Mouse (Mus musculus): ENCODE measurements around the gene Ppp1r9a. TPM values are rescaled to one million over a fixed set of nuclear protein-coding genes. Genes with fewer than 3 reads are reported as not detected.

Ppp1r9a gene
- polyA plus RNA-seq, 1 experiment from 2014 or later = 37.4 TPM

- no peaks in the 10 kb centered on the region for H3K9me3 ChIP-seq (replicated peaks; ENCODE audit: control insufficient read depth, low read length, poor library complexity, severe bottlenecking)
- no peaks in the 10 kb centered on the region for H3K27me3 ChIP-seq (ENCODE audit: control insufficient read depth, insufficient read depth, low read depth, low read length)
- no peak overlapping the region for H3K4me2 ChIP-seq (ENCODE audit: low read length)
- H3K9ac ChIP-seq (ENCODE audit: low read depth, low read length) = no peak overlapping the region
- H3K4me3 ChIP-seq (ENCODE audit: low read depth, low read length) = no peak overlapping the region
- no peak for ATAC-seq
- WGBS = 77% methylated on average over 9 of the region's 9 CpGs
- H3K36me3 ChIP-seq (ENCODE audit: control insufficient read depth, insufficient read depth, low read length) = peaks cover 11% of the 10 kb centered on the region; the same call in 1 of the 2 replicates
- no peak overlapping the region for H3K27ac ChIP-seq (ENCODE audit: low read length)
- H3K4me1 ChIP-seq (ENCODE audit: control insufficient read depth, insufficient read depth, low read length) = no peaks in the 10 kb centered on the region
Measured at GRCm38 (mm10) chr6:5164855-5165254, 262.1 kb downstream of the Ppp1r9a start.

- H3K27me3 ChIP-seq (ENCODE audit: control insufficient read depth, insufficient read depth, low read depth, low read length) = no peaks in the 10 kb centered on the region
- ATAC-seq = no peak
- H3K4me2 ChIP-seq (ENCODE audit: low read length) = peak overlapping the region; percentile 19
- no peak overlapping the region for H3K4me3 ChIP-seq (ENCODE audit: low read depth, low read length)
- 26% methylated on average over 14 of the region's 14 CpGs for WGBS
- H3K9me3 ChIP-seq (replicated peaks; ENCODE audit: control insufficient read depth, low read length, poor library complexity, severe bottlenecking) = no peaks in the 10 kb centered on the region
- H3K9ac ChIP-seq (ENCODE audit: low read depth, low read length) = no peak overlapping the region
- H3K27ac ChIP-seq (ENCODE audit: low read length) = no peak overlapping the region
- no peaks in the 10 kb centered on the region for H3K4me1 ChIP-seq (ENCODE audit: control insufficient read depth, insufficient read depth, low read length)
- H3K36me3 ChIP-seq (ENCODE audit: control insufficient read depth, insufficient read depth, low read length) = no peaks in the 10 kb centered on the region
Measured at GRCm38 (mm10) chr6:5167051-5167677, 264.4 kb downstream of the Ppp1r9a start.

GRCm38 (mm10) chr6:5168158-5168557 lies 265.4 kb downstream of the Ppp1r9a start:
- Histone ChIP-seq H3K27ac (ENCODE audit: low read length) (no peak overlapping the region), H3K9me3 (replicated peaks; ENCODE audit: control insufficient read depth, low read length, poor library complexity, severe bottlenecking) (no peaks in the 10 kb centered on the region), H3K4me2 (ENCODE audit: low read length) (no peak overlapping the region), H3K9ac (ENCODE audit: low read depth, low read length) (no peak overlapping the region), H3K4me3 (ENCODE audit: low read depth, low read length) (no peak overlapping the region), H3K4me1 (ENCODE audit: control insufficient read depth, insufficient read depth, low read length) (no peaks in the 10 kb centered on the region), H3K36me3 (ENCODE audit: control insufficient read depth, insufficient read depth, low read length) (no peaks in the 10 kb centered on the region), H3K27me3 (ENCODE audit: control insufficient read depth, insufficient read depth, low read depth, low read length) (no peaks in the 10 kb centered on the region)
- peak; percentile 43; the same call in 1 of the 2 replicates for ATAC-seq
- WGBS = 68% methylated on average over 9 of the region's 9 CpGs

GRCm38 (mm10) chr6:5171418-5171817 lies 268.7 kb downstream of the Ppp1r9a start:
- Histone ChIP-seq H3K4me2 (ENCODE audit: low read length) (no peak overlapping the region), H3K4me3 (ENCODE audit: low read depth, low read length) (no peak overlapping the region), H3K27ac (ENCODE audit: low read length) (no peak overlapping the region), H3K9ac (ENCODE audit: low read depth, low read length) (no peak overlapping the region), H3K27me3 (ENCODE audit: control insufficient read depth, insufficient read depth, low read depth, low read length) (no peaks in the 10 kb centered on the region; the same call in 1 of the 2 replicates), H3K36me3 (ENCODE audit: control insufficient read depth, insufficient read depth, low read length) (no peaks in the 10 kb centered on the region), H3K4me1 (ENCODE audit: control insufficient read depth, insufficient read depth, low read length) (no peaks in the 10 kb centered on the region), H3K9me3 (replicated peaks; ENCODE audit: control insufficient read depth, low read length, poor library complexity, severe bottlenecking) (no peaks in the 10 kb centered on the region)
- WGBS = 84% methylated on average over 4 of the region's 4 CpGs
- ATAC-seq = no peak

GRCm38 (mm10) chr6:5172571-5172970 lies 269.9 kb downstream of the Ppp1r9a start:
- 0 out of 2 replicates have a peak, but pooled peaks have one; percentile 25 for ATAC-seq
- WGBS = 74% methylated on average over 9 of the region's 9 CpGs
- no peaks in the 10 kb centered on the region for H3K9me3 ChIP-seq (replicated peaks; ENCODE audit: control insufficient read depth, low read length, poor library complexity, severe bottlenecking)
- H3K4me1 ChIP-seq (ENCODE audit: control insufficient read depth, insufficient read depth, low read length) = no peaks in the 10 kb centered on the region
- no peak overlapping the region for H3K4me2 ChIP-seq (ENCODE audit: low read length)
- no peak overlapping the region for H3K9ac ChIP-seq (ENCODE audit: low read depth, low read length)
- no peaks in the 10 kb centered on the region for H3K36me3 ChIP-seq (ENCODE audit: control insufficient read depth, insufficient read depth, low read length)
- 0 out of 2 replicates have a peak overlapping the region, but pooled peaks have one; percentile 8 for H3K27ac ChIP-seq (ENCODE audit: low read length)
- no peak overlapping the region for H3K4me3 ChIP-seq (ENCODE audit: low read depth, low read length)
- H3K27me3 ChIP-seq (ENCODE audit: control insufficient read depth, insufficient read depth, low read depth, low read length) = no peaks in the 10 kb centered on the region; the same call in 1 of the 2 replicates

- H3K27ac ChIP-seq (ENCODE audit: low read length) = no peak overlapping the region
- no peak for ATAC-seq
- H3K9me3 ChIP-seq (replicated peaks; ENCODE audit: control insufficient read depth, low read length, poor library complexity, severe bottlenecking) = no peaks in the 10 kb centered on the region
- H3K9ac ChIP-seq (ENCODE audit: low read depth, low read length) = no peak overlapping the region
- H3K4me1 ChIP-seq (ENCODE audit: control insufficient read depth, insufficient read depth, low read length) = peaks cover 3% of the 10 kb centered on the region; the same call in 1 of the 2 replicates
- no peak overlapping the region for H3K4me2 ChIP-seq (ENCODE audit: low read length)
- no peaks in the 10 kb centered on the region for H3K36me3 ChIP-seq (ENCODE audit: control insufficient read depth, insufficient read depth, low read length)
- 90% methylated on average over 10 of the region's 10 CpGs for WGBS
- no peak overlapping the region for H3K4me3 ChIP-seq (ENCODE audit: low read depth, low read length)
- no peaks in the 10 kb centered on the region; the same call in 1 of the 2 replicates for H3K27me3 ChIP-seq (ENCODE audit: control insufficient read depth, insufficient read depth, low read depth, low read length)
Measured at GRCm38 (mm10) chr6:5174179-5174812, 271.6 kb downstream of the Ppp1r9a start.

GRCm38 (mm10) chr6:5177967-5178891 lies 275.5 kb downstream of the Ppp1r9a start:
- WGBS = 27% methylated on average over 19 of the region's 19 CpGs
- H3K9ac ChIP-seq (ENCODE audit: low read depth, low read length) = peak overlapping the region; percentile 50
- peak overlapping the region; percentile 69 for H3K4me2 ChIP-seq (ENCODE audit: low read length)
- peaks cover 3% of the 10 kb centered on the region; the same call in 1 of the 2 replicates for H3K4me1 ChIP-seq (ENCODE audit: control insufficient read depth, insufficient read depth, low read length)
- H3K9me3 ChIP-seq (replicated peaks; ENCODE audit: control insufficient read depth, low read length, poor library complexity, severe bottlenecking) = no peaks in the 10 kb centered on the region
- peak overlapping the region; percentile 57 for H3K27ac ChIP-seq (ENCODE audit: low read length)
- H3K36me3 ChIP-seq (ENCODE audit: control insufficient read depth, insufficient read depth, low read length) = no peaks in the 10 kb centered on the region
- peak overlapping the region; percentile 36 for H3K4me3 ChIP-seq (ENCODE audit: low read depth, low read length)
- ATAC-seq = peak; percentile 89
- no peaks in the 10 kb centered on the region; the same call in 1 of the 2 replicates for H3K27me3 ChIP-seq (ENCODE audit: control insufficient read depth, insufficient read depth, low read depth, low read length)

GRCm38 (mm10) chr6:5179189-5179588 lies 276.5 kb downstream of the Ppp1r9a start:
- Histone ChIP-seq H3K27ac (ENCODE audit: low read length) (no peak overlapping the region), H3K9me3 (replicated peaks; ENCODE audit: control insufficient read depth, low read length, poor library complexity, severe bottlenecking) (no peaks in the 10 kb centered on the region), H3K36me3 (ENCODE audit: control insufficient read depth, insufficient read depth, low read length) (no peaks in the 10 kb centered on the region), H3K4me3 (ENCODE audit: low read depth, low read length) (no peak overlapping the region), H3K27me3 (ENCODE audit: control insufficient read depth, insufficient read depth, low read depth, low read length) (no peaks in the 10 kb centered on the region; the same call in 1 of the 2 replicates), H3K4me2 (ENCODE audit: low read length) (no peak overlapping the region), H3K9ac (ENCODE audit: low read depth, low read length) (no peak overlapping the region), H3K4me1 (ENCODE audit: control insufficient read depth, insufficient read depth, low read length) (peaks cover 3% of the 10 kb centered on the region; the same call in 1 of the 2 replicates)
- whole genome bisulfite sequencing = 94% methylated on average over 6 of the region's 6 CpGs
- ATAC-seq = no peak

All from midbrain, embryonic 16.5 days (tissue).